Mouse (Mus musculus) heart, postnatal 36 days (tissue): ENCODE measurements around the gene Lsamp. TPM values are rescaled to one million over a fixed set of nuclear protein-coding genes. Genes with fewer than 3 reads are reported as not detected.
"Not testable (repeated sequence)": the region's sequence is repeated elsewhere in the genome, so short reads cannot be mapped to it uniquely, and the experiment has no call there.

ENCODE experiments used
- DNase-seq, 2 experiments: peaks; one replicate each; pipeline ENCODE4 v3.0.0; 2021 to 2022
- intact Hi-C: fragments of 180-260 bp; cut with DNase I; formaldehyde crosslinking; loops from one replicate; pipeline ENCODE4 v1.15.1; 2025
- total RNA-seq, 2 experiments: library from RNA; stranded (reverse); gene quantifications; 2 replicates each; pipeline ENCODE4 v1.2.3; 2021

The Lsamp gene
- total RNA-seq, 2 experiments from 2014 or later = 1.1 to 2.0 TPM

- intact Hi-C loops = loop anchor here (5.0 kb wide), 1 partner anchor 501 kb away; no protein-coding TSS in a partner anchor
- peak in 1 of 2 experiments; percentile 4 for DNase-seq
These were observed 482.4 kb downstream of the Lsamp start for GRCm38 (mm10) chr16:40466596-40466995.

- intact Hi-C loops = no loop called here
These were observed 486.8 kb downstream of the Lsamp start for GRCm38 (mm10) chr16:40470946-40471345.

DNA sequence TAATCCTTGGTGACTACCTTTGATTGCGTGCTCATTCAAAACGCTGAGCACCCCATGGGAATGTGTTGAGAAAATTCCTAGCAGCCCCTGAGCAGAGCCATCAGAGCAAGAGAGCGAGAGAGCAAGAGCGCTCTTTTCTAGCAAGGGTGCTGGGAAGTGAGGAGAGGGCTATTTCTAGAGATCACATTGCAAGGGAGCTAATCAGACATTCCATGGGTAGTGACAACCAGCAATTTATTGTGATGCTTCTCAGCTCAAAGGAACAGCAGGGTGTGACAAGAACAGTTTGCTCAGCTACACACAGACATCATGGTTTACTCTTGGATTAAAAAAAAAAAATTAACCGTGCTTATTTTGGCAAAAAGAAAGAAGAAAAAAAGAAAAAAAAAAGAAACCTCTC, 487.8 kb downstream of the Lsamp start:
- no peak for DNase-seq
- intact Hi-C loops = no loop called here

More at GRCm38 (mm10) chr16:40470946-40471345, 486.8 kb downstream of the Lsamp start:
- no peak for DNase-seq

- intact Hi-C loops = no loop called here
- no peak for DNase-seq
These were observed 507.4 kb downstream of the Lsamp start for GRCm38 (mm10) chr16:40491606-40492005.

GRCm38 (mm10) chr16:40504262-40504960, 520.2 kb downstream of the Lsamp start:
- DNase-seq = no peak
- intact Hi-C loops = no loop called here

- no peak for DNase-seq
- intact Hi-C loops = no loop called here
These were observed 525.2 kb downstream of the Lsamp start for GRCm38 (mm10) chr16:40509146-40510030.

DNA sequence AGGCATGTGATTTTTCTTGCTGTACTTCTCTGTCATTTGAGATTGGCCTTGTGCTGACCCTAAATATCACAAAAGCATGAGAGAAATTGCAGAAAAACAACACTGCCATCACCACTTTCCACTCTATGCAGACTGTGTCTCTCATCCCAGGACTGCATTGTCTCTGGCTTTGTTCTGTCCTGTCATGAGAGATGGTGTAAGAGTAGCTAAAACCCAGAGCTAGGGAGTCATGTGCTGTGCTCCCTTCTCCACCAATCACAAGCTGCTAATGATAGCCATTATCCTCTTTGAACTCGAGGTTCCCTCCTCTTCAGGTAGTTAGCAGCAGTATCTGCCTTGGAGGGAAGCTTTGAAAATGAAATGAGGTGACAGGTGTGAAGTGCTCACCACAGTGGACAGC, 552.6 kb downstream of the Lsamp start:
- intact Hi-C loops = no loop called here
- no peak for DNase-seq

- no peak for DNase-seq
- intact Hi-C loops = no loop called here
These were observed 565.5 kb downstream of the Lsamp start for GRCm38 (mm10) chr16:40549663-40550062.

DNA sequence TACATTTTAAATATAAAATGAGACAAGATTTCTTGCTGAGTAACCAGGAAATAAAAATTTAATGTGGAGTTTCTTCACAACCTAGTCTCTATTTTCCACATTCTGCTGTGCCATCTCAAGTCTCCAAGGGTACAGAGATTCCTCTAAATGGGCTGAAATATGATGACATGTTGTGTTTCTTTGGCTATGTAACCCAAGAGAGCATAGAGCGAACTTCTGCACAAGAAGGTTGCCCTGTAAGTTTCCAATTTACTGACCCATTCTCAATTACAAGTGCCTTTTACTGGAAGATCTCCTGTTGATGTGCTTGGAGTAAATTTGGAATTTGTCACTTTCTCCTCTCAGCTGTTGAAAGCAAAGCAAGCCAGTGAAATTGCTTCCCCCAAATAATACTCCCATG, 571.4 kb downstream of the Lsamp start:
- intact Hi-C loops = no loop called here
- DNase-seq = no peak

- intact Hi-C loops = no loop called here
- no peak for DNase-seq
These were observed 573.6 kb downstream of the Lsamp start for GRCm38 (mm10) chr16:40557680-40558249.

- intact Hi-C loops = no loop called here
- no peak for DNase-seq
These were observed 583.3 kb downstream of the Lsamp start for GRCm38 (mm10) chr16:40567431-40567941.

DNA sequence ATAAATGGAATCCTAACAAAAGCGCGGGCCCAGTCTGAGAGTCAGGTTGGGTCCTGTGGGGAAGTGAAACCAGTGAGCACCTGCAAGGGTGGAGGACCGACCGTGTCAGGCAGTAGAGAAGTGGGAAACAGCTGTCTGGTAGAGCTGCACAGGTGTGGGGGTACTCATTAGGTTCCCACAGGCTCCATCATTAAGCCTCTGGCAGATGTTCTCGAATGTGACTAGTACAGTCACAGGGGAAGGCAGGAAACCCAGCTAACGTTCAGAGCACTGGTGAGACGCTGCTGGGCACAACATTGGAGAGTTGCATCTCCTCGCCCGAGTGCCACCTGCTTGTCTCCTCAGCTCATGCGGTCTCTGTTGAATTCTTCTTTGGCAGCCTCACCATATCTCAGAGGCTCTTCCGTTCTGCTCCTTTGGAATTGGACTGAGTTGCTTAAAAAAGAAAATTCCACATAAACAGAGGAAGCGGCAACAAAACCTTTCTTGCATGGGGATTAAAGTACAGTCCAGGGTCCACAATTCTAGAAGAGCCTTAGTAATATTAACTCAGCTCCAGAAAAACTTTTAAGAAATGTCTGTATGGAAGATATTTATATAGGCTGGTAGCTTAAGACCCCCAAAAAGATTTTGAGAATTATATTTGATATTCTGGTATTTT, 588.1 kb downstream of the Lsamp start:
- intact Hi-C loops = no loop called here
- no peak for DNase-seq

DNA sequence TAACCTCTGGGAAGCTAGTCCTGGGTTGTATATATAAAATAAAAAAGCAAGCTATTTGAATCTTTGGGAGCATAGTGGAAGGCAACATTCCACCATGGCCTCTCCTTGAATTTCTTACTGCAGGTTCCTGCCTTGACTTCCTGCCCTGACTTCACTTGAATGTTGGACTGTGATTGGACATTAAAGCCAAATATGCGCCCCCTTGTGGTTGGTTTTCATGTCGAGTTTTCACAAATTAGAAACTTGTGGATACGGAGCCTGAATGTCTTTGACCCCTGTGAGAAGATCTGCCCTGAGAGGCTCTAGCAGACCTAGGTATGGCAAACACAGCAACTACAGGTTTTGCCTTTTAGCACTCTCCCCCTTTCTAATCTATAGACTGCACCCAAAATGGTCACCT, 597.9 kb downstream of the Lsamp start:
- intact Hi-C loops = no loop called here
- no peak for DNase-seq

GRCm38 (mm10) chr16:40593161-40593560, 609.0 kb downstream of the Lsamp start:
- intact Hi-C loops = no loop called here
- DNase-seq = no peak

GRCm38 (mm10) chr16:40601431-40602387, 617.5 kb downstream of the Lsamp start:
- DNase-seq = no peak
- intact Hi-C loops = no loop called here

DNA sequence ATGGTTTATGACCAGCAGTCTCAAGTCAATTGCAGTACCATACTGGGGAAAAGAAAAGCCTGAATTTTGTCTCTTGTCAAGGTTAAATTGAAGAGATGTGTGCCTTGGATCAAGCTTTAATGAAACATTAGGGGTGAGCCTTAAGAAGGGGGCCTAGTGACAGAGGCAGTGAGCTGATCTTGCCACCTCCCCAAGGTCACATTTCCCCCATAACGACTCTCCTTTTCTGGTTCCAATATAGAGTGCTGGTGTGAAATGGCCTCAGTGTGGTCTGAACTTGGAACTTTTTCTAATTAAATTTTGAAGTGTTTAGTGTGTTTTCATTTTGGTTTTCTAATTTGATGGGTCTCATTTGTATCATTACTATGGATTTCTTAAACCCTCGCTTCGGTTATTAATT, 623.3 kb downstream of the Lsamp start:
- intact Hi-C loops = no loop called here
- DNase-seq = no peak

- DNase-seq, intact Hi-C loops: not testable (repeated sequence)
These were observed 632.5 kb downstream of the Lsamp start for GRCm38 (mm10) chr16:40616697-40617096.

DNA sequence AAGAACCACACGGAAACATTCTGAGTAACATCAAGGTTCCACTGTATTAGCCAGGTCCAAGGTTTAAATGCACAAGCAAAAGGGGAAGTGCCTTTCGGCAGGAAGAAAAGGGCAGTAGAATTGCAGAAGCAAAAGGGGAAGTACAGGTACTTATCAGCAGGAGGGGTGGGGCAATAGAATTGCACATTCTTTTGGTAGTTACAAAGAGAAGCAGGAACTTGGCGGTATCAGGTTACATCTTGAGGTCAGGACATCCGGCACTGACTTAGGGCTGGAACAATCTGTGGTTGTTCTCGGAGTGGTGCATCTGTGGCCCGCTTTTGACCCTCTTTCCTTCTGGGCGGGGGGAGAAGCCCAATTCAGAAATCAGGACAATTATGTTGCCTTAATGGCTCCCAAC, 636.9 kb downstream of the Lsamp start:
- intact Hi-C loops, DNase-seq: not testable (repeated sequence)

DNA sequence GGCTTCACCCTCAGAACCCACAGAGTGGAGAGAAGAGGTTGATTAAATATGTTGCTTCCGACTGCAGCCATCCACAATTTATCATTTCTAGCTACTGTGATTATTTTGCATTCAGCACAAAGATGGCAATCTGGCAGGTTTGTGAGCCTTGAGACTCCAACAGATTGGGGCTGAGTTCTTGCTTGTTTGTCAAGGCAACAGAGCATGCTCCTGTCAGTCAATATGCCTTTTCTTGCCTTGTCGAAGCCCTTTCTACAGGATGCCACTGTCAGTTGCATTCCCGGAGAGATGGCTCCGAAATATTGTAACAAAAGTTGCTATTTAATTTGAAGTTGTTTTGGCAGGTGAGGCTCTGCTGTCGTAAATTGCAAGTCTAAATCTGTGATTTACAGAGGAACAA, 643.0 kb downstream of the Lsamp start:
- intact Hi-C loops = no loop called here
- no peak for DNase-seq
